Mouse (Mus musculus): ENCODE measurements around the gene Ing4. TPM values are rescaled to one million over a fixed set of nuclear protein-coding genes. Genes with fewer than 3 reads are reported as not detected.

Gene Ing4
- 52.8 and 69.9 TPM in 2 replicates for total RNA-seq (2017)

DNA sequence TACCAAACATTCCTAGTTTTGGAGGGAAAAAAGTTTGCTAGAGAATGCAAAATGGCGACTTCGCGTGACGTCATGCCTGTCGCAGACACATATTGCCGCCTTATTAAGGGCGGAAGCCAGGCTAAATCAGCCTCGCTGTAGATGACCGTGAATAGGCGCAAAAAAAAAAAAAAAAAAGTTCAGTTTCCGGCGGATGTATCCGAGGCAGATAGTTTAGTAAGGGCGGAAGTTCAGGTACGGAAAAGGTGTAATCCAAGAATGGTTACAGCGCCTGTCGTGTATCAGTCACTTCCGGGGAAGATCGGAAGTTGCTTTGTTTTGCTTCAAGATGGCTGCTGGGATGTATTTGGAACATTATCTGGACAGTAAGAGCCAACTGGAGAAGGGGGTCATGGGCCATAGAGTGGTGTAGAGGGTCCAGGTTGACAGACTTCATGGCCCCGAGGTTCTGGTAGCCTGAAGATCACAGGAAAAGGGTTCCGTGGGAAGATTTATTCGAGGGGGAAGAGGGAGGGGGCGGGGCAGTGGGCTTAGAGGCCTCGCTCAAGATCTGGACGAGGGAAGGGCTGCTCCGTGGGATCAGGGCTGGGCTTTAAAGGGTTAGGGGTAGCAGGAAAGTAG is at the start of gene Ing4:
Gene Ing4 (plus strand): TSS at position 228 of the 621 bp plus-strand sequence.
- ATAC-seq (replicated peaks; ENCODE audit: low read depth, poor library complexity, severe bottlenecking), result peak; percentile 94

DNA sequence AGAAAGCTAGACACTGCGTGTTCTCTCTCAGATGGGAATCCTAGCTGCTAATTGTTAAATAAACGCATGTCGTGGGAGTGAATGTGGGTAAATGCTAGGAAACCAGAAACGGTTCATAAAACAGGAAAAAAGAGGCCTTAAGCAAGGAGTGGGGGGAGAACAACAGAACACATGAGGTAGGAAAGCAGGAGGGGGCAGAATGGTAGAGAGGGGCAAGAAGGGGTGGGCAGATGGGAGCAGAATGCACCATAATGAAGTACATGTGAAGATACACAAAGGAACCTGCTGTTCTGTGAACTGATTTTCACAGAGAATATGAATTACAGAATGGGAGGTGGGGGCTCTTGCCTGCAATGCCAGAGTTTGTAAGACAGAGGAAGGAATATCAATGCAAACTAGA is 47.3 kb upstream of the Ing4 start:
- no peak for ATAC-seq (replicated peaks; ENCODE audit: low read depth, poor library complexity, severe bottlenecking)

DNA sequence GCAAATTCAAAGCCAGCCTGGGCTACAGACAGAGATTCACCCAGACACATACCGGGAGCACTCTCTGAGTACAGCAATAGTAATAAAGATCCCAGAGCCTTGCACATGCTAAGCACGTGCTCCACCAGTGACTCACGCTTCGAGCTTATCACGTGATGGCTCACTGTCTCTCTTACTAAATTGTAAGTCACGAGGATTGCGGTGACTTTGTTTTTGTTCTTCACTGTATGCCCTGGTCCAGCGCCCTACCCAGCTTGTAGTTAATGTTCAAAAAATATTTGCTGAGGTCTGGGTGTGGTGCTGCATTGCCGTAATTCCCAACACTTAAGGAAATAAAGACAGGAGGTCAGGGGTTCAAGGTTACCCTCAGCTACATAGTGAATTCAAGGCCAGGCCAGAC is 46.2 kb upstream of the Ing4 start:
- no peak for ATAC-seq (replicated peaks; ENCODE audit: low read depth, poor library complexity, severe bottlenecking)

DNA sequence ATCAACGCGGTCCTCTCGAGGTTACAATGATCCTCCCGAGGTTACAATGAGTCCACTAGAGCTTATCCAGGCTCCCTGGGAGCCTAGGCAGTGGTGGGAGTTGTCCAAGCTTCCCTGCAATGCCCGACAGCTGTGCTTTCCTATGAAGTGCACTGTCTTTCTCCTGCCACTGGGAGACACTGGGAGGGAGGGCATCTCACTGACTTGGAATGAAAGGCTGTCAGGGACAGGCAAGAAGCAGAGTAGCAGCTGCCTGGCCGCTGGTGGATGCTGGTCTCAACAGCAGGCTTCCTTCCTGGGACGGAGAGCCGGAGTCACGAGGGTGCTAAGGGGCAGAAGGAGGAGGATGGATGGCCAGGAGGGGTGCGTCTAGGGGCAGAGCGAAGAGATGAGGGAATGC is 45.7 kb upstream of the Ing4 start:
- ATAC-seq (replicated peaks; ENCODE audit: low read depth, poor library complexity, severe bottlenecking), result no peak

DNA sequence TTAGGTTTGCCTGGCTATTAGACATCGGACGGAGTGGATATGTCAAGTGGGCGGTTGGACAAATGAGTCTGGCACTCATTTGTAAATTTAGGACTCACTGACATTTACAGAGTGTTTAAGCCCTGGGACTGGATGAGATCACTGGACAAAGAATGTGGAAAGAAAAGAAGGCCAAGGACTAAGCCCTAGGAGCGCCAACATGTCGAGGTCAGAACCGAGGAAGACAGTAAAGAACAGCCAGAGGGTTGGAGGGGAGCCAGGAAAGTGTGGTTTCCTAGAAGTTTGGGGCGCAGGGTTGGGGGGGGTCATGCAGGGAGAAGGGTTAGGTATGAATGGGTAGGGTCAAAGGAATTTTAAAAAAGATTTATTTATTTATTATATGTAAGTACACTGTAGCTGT is 44.3 kb upstream of the Ing4 start:
- ATAC-seq (replicated peaks; ENCODE audit: low read depth, poor library complexity, severe bottlenecking), result no peak

DNA sequence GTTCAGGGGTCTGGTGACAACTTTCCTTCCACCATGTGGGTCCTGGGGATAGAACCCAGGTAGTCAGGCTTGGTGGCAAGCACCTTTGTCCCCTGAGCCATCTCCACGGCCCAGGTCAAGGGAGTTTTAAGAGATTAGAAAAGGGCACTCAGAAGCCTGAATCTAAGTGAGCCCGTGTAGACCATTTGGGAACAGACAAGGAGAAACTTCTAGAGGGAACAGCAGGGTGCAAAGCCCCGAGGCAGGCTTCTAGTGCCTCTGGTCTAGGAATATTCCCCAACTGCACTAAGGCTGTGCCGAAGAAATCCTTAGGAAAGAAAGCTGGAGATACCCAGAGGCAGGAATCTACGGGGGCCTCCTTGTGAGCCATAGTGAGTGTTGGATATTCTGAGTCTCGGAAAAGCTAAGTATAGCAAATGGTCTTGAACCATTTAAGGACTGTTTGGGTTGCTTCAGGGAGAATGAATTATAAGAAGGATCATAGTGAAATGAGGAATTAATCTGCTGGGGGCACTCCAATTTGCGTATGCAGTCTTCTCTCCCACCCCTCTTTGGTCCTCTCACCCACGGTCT is 43.6 kb upstream of the Ing4 start:
- ATAC-seq (replicated peaks; ENCODE audit: low read depth, poor library complexity, severe bottlenecking), result no peak

DNA sequence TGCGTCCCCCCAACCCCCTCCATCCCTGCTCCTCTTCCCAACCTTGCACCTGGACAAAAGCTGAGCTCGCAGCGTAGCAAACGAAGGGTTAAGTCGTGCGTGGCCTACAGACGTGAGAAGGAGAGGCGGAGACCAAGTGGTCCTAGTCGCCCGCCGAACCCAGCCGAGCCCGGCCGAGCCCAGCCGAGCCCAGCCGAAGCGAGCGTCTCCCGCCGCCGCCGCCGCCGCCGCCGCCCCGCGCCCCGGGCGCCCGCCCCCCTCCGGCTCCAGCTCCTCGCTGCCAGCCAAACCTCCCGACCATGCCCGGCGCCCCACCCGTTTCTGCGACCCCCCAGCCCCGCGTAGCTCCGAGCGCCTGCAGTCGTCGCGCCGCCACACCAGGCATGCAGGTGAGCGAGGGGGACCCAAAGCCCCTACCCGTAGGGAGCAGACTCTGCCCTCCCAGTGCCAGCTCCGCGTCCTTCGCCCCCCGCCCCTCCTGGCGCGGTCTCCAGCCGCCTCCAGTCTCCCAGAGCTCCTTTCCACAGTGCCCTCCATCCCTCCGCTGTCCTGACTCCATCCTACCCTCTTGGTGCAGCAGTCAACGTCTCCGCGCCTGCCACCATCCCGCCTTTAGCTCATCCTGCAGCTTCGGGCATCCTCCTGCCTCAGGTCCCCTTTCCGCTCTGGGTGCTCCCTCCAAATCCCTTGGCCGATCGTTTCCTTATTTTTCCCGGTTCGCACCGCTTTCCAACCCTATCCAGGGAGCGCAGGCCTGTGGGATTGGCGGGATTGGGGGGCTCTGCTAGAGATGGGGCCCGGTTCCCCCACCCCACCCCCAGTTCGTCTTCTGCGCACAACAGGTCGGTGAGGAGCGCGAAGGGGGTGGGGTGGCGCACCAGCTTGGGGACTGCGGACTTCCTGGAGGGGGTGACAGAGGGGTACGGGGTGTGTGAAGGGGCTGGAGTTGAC is 42.7 kb upstream of the Ing4 start, which contains the start of gene Pianp:
Gene Pianp (plus strand): TSS at position 144 of the 951 bp plus-strand sequence.
- ATAC-seq (replicated peaks; ENCODE audit: low read depth, poor library complexity, severe bottlenecking), result peak; percentile 82

DNA sequence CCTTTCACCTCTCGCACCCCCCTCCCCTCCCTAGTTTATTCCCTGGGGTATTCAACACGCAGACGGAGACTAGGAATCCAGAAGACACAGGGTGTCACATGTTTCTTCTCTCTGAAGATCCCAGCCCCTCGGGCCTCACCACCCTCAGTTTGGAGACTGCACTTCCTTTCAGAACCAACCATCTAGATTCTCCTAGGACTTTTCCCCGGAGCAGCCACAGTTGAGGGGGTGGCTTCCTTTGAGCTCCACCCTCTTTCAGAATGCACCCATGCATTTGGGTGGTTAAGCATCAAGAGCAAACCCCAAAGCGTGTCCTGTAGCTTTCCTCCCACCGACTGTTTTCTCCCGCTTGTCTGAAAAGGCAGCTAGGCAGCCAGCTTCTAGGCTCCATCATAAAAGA is 41.5 kb upstream of the Ing4 start:
- ATAC-seq (replicated peaks; ENCODE audit: low read depth, poor library complexity, severe bottlenecking), result no peak

DNA sequence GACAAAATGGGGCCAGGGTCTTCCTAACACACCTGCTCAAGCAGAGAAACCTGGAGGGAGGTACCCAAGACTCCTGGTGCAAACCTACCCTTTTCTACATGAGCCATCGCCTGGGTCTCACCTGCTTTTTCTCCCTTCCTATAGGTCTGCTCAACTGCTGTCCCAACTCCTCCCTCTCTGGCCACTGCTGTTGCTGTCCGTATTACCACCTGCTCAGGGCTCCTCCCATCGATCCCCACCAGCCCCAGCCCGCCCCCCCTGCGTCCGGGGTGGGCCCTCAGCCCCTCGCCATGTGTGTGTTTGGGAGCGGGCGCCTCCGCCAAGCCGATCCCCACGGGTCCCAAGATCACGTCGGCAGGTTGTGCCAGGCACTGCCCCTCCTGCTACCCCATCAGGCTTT is 40.5 kb upstream of the Ing4 start:
- no peak for ATAC-seq (replicated peaks; ENCODE audit: low read depth, poor library complexity, severe bottlenecking)

DNA sequence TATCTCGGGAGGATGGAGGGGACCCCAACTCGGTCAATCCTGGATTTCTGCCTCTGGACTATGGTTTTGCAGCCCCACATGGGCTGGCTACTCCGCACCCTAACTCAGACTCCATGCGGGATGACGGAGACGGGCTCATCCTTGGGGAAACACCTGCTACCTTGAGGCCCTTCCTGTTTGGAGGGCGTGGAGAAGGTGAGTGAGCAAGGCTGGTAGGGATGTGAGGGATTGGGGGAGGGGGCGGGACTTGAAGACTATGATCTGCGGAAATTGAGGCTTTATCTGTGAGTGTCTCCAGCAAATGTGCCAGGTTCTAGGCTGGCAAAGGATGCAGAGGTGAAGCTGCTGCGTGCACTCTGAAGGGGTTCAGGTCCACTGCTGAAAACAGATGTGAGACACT is 40.0 kb upstream of the Ing4 start:
- no peak for ATAC-seq (replicated peaks; ENCODE audit: low read depth, poor library complexity, severe bottlenecking)

DNA sequence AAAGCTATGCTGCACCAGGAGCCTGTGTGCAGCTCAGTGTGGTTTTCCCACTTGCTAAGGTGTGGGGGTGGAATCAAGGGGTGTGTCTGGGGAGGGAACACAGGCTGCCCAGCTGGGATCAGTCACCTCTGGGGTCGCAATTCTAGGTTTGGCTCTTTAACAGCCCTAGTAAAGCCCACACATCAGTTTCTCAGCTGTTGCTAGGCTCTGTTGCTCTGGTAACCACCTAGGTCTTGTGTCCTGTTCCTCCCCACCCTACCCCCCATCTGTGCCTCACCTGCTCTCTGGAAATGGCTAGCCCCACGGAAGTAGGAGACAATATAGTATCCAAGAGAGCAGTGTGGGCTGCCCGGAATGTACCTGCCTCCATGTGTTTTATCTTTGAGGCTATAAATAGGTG is 35.9 kb upstream of the Ing4 start:
- no peak for ATAC-seq (replicated peaks; ENCODE audit: low read depth, poor library complexity, severe bottlenecking)

DNA sequence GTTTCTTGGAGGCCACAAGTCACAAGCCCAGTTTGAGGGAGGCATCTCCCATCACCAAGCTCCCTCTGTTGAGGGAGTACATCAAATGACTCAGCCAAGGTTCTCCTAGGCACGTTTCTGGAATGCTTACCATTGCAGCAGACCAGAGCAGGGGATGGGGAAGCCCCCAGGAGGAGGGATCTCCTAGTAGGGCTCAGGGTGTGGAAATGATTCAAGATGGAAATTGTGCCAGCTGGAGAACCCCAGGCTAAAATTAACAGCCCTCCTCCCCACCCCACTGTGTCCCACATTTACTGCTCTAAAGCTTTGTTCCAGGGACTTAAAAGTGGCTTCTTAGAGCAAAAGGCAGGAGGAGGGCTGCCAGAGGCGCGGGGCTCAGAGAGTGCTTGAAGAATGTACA is 34.5 kb upstream of the Ing4 start:
- no peak for ATAC-seq (replicated peaks; ENCODE audit: low read depth, poor library complexity, severe bottlenecking)

DNA sequence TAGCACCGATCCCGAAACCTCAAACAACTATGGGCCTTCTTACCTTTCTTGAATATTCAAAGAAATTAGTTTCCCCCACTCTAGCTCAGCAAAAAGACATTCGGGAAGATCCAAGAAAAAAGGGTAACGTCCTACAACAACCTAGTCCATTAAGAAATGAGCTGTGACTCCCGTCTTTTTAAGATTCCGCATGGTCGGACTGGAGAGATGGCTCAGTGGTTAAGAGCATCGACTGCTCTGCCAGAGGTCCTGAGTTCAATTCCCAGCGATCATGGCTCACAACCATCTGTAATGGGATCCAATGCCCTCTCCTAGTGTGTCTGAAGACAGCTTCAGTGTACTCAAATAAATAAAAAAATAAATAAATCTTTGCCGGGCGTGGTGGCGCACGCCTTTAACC is 31.5 kb upstream of the Ing4 start:
- ATAC-seq (replicated peaks; ENCODE audit: low read depth, poor library complexity, severe bottlenecking), result no peak

DNA sequence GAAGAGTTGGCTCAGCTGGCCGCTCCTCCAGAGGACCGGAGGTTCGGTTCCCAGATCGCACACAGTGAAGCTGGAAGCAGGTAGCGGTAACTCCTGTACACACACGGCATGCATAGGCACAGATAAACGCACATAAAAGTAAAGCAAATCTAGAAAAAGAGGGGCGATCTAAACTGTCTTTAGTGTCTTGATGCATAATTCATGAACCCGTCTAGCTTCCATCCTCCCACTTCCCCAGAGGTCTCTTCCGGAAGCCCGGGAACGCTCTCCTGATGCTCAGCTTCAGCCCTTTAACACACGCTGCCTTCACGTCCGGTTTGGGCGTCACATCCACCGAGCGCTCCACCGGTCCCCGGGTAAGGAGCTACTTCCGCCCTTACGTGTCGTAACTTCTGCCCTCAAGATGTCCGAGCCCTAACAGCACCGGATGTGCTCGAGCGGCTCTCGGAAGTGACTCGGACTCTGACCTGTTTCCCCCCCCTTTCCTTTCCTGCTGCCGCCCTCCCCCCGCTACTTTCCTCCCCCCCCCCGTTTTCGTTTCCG is 30.9 kb upstream of the Ing4 start:
- peak; percentile 94 for ATAC-seq (replicated peaks; ENCODE audit: low read depth, poor library complexity, severe bottlenecking)

DNA sequence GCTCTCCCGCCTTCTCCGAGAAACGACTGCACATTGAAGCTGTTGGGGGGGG is 30.6 kb upstream of the Ing4 start, which contains the start of gene Zfp384:
Gene Zfp384 (plus strand): TSS at position 17 of the 52 bp plus-strand sequence.
- no peak for ATAC-seq (replicated peaks; ENCODE audit: low read depth, poor library complexity, severe bottlenecking)

DNA sequence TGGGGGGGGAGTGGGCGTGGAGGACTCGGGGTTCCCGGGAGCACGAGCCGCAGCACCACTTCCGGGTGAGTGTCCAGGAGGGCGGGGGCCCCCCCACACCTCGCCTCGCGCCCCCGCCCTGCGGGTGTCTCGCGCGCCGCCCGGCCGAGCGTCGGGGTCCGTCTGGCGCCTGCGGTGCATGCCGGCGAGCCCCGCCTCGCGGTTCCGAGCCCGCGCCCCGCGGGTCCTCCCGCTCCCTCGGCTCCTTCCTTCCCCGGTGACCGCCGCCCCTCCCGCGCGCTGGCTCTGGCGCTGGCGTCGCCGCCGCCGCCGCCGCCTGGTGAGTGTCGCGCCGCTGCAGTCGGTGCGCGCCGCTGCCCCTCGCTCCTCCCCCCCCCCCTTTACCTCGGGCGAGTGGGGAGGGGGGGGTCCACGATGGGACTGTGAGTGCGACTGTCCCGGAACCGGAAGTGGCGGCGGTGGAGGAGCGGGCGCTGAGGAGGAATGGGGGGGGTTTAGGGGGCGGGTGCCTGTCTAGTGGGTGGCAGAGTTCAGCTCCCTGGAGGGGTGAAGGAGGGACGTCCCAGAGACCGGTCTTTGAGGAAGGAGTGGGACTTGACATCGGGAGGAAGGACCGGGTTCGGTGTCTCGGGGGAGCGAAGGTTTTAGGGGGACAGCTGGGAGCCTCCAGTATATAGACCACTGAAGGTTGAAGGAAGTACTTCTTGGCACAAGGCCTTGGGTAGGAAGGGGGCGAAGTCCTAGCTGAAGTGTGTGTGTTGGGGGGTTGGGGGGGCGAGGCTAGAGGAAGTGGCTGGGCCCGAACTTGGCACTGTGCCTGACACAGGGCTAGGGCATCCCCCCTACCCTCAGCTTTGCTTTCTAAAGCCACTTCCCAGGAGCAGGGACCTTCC is 30.1 kb upstream of the Ing4 start:
- ATAC-seq (replicated peaks; ENCODE audit: low read depth, poor library complexity, severe bottlenecking), result peak; percentile 60

DNA sequence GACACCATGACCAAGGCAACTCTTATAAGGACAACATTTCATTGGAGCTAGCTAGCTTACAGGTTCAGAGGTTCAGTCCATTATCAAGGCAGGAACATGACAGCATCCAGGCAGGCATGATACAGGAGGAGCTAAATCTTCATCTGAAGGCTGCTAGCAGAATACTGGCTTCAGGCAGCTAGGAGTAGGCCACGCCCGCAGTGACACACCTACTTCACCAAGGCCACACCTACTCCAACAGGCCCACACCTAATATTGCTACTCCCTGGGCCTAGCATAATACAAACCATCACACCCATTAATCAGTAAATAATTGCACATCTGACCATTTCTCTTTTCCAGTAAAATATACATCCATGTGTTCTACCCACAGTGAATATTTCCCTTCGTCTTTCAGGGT is 21.9 kb upstream of the Ing4 start:
- ATAC-seq (replicated peaks; ENCODE audit: low read depth, poor library complexity, severe bottlenecking), result no peak; the same call in 1 of the 2 replicates

DNA sequence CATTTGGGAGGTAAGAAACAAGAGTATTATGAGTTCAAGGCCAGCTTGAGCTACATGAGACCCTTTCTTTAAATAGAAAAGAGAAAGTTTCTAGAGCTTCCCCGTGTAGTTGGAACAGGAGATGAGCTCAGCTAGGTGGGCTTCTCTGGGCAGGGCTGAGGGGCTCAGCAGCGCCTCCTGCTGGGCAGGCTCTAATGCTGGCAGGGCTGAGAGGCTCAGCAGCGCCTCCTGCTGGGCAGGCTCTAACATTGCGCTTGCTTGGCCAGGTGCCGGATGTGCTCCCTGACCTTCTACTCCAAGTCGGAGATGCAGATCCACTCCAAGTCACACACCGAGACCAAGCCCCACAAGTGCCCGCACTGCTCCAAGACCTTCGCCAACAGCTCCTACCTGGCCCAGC is 9.0 kb upstream of the Ing4 start:
- ATAC-seq (replicated peaks; ENCODE audit: low read depth, poor library complexity, severe bottlenecking), result peak; percentile 94

DNA sequence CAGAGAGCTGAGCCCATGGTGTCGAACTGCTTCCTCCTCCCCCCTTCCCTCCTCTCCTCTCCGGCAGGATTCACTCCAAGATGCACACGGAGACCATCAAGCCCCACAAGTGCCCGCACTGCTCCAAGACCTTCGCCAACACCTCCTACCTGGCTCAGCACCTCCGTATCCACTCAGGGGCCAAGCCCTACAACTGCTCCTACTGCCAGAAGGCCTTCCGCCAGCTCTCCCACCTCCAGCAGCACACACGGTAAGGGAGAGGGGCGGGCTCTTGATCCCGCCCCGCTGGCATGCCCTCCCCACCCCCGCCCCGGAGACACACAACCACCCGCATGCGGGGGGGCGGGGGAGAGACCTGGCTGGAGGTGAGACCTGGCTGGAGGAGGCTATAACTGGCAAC is 8.0 kb upstream of the Ing4 start:
- no peak for ATAC-seq (replicated peaks; ENCODE audit: low read depth, poor library complexity, severe bottlenecking)

DNA sequence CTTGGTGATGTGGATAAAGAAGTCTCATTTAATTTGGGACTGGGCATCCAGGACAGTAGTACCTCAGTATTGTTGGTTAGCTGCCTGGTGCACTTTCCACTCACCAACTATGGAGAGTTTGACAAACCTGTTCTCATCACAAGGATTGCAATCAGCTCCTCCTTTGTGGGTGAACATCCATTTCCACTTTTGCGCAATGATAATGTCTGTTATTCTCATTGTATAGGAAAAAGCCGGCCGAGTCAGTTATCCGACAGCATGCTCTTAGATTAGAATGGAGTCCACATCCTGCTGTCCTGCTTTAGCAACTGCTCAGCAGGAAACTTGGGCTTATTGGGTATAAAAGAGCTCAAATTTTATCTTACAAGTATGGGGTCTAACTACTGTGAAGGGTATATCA is 894 bp upstream of the Ing4 start:
- ATAC-seq (replicated peaks; ENCODE audit: low read depth, poor library complexity, severe bottlenecking), result no peak

Data from common myeloid progenitor, adult 5-6 weeks (primary cell).